Mouse (Mus musculus): ENCODE data around the gene 7530416G11Rik. TPM values are rescaled to one million over a fixed set of nuclear protein-coding genes. Genes with fewer than 3 reads are reported as not detected.

7530416G11Rik gene
- polyA plus RNA-seq, 1 experiment from 2014 or later = not detected

DNA sequence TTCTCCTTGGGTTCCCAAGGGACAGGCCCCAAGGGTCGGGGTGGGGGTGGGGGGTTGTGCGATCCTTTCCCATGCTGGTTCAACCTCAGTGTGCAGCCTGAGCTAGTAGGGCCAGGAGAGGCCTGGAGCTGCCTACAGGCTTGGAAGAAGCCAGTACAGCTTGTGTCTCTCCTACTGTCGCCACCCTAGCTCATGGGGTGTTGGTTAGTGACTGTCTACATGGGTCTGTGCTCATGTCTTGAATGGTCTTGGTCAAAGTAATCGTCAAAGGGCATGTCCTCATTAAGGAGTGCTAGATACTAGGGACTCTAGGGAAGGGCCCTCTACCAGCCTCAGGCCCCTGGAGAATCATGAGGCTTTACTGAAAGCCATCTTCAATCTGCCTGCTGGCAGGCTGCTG lies 5.5 kb downstream of the 7530416G11Rik start:
- Histone ChIP-seq H3K4me3 (ENCODE audit: low read depth, low read length) (no peak overlapping the region), H3K36me3 (ENCODE audit: control insufficient read depth, insufficient read depth, low read length) (no peaks in the 10 kb centered on the region), H3K4me2 (ENCODE audit: low read depth, low read length) (no peak overlapping the region), H3K9me3 (ENCODE audit: control insufficient read depth, low read length) (no peaks in the 10 kb centered on the region), H3K27ac (ENCODE audit: low read depth, low read length) (no peak overlapping the region), H3K9ac (replicated peaks; ENCODE audit: low read depth, low read length) (no peak overlapping the region), H3K27me3 (ENCODE audit: control insufficient read depth, insufficient read depth, low read length) (no peaks in the 10 kb centered on the region), H3K4me1 (ENCODE audit: control insufficient read depth, insufficient read depth, low read length) (peaks cover 13% of the 10 kb centered on the region; the same call in 1 of the 2 replicates)
- 0 out of 2 replicates have a peak, but pooled peaks have one; percentile 16 for ATAC-seq (ENCODE audit: low read depth)
- WGBS = 75% methylated on average over 4 of the region's 4 CpGs

DNA sequence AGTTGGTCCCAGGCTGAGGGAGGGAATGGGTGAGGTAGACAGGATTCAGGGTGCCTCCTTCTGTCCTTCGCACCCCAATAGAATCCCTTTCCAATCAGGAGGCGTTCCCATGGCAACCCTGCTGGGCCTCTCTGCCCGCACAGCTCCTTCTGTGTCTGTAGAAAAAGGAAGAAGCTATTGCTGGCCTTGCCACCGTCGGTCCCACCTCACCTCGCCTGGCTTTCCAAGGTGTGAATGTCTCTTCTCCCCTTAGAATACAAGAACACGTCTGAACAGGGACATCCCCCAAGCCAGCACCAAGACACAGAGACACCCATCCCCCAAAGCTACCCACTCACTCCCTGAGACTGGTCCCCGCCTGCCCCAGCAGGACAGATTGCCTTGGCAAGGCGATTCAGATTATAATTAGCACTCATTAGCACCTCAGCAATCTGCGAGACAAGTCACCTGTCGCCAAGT lies 8.8 kb downstream of the 7530416G11Rik start:
- H3K4me3 ChIP-seq (ENCODE audit: low read depth, low read length) = no peak overlapping the region
- H3K27me3 ChIP-seq (ENCODE audit: control insufficient read depth, insufficient read depth, low read length) = no peaks in the 10 kb centered on the region
- H3K36me3 ChIP-seq (ENCODE audit: control insufficient read depth, insufficient read depth, low read length) = no peaks in the 10 kb centered on the region
- no peak overlapping the region for H3K27ac ChIP-seq (ENCODE audit: low read depth, low read length)
- ATAC-seq (ENCODE audit: low read depth) = peak; percentile 55; the same call in 1 of the 2 replicates
- H3K9ac ChIP-seq (replicated peaks; ENCODE audit: low read depth, low read length) = no peak overlapping the region
- H3K4me2 ChIP-seq (ENCODE audit: low read depth, low read length) = no peak overlapping the region
- H3K9me3 ChIP-seq (ENCODE audit: control insufficient read depth, low read length) = no peaks in the 10 kb centered on the region
- WGBS = 6% methylated on average over 11 of the region's 11 CpGs
- H3K4me1 ChIP-seq (ENCODE audit: control insufficient read depth, insufficient read depth, low read length) = peaks cover 13% of the 10 kb centered on the region; the same call in 1 of the 2 replicates

DNA sequence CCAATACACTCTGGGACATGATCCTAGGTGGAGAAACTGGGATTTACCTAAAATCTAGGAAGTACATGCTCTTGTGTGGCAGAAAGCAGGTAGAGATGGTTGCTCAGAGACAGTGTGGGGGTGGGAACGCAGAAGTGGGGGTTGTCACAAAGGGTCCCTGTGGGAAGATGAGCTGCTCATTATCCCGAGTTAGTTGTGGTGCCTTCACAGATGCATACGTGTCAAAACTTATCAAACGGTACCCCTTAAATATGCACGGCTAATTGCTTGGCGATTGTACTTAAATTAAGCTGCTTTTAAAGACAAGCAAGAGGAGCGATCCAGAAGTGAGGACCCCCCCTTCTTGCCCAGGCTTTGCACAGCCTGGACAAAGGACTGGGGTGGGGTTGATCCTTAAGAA lies 13.3 kb downstream of the 7530416G11Rik start:
- no peak overlapping the region for H3K4me3 ChIP-seq (ENCODE audit: low read depth, low read length)
- no peaks in the 10 kb centered on the region for H3K36me3 ChIP-seq (ENCODE audit: control insufficient read depth, insufficient read depth, low read length)
- 61% methylated on average over 7 of the region's 7 CpGs for WGBS
- no peak overlapping the region for H3K27ac ChIP-seq (ENCODE audit: low read depth, low read length)
- no peak for ATAC-seq (ENCODE audit: low read depth)
- H3K27me3 ChIP-seq (ENCODE audit: control insufficient read depth, insufficient read depth, low read length) = no peaks in the 10 kb centered on the region
- H3K9ac ChIP-seq (replicated peaks; ENCODE audit: low read depth, low read length) = no peak overlapping the region
- H3K4me1 ChIP-seq (ENCODE audit: control insufficient read depth, insufficient read depth, low read length) = peaks cover 9% of the 10 kb centered on the region; the same call in 1 of the 2 replicates
- no peak overlapping the region for H3K4me2 ChIP-seq (ENCODE audit: low read depth, low read length)
- no peaks in the 10 kb centered on the region for H3K9me3 ChIP-seq (ENCODE audit: control insufficient read depth, low read length)

- H3K4me2 ChIP-seq (ENCODE audit: low read depth, low read length) = no peak overlapping the region
- 64% methylated on average over 10 of the region's 10 CpGs for WGBS
- no peak overlapping the region for H3K9ac ChIP-seq (replicated peaks; ENCODE audit: low read depth, low read length)
- H3K4me3 ChIP-seq (ENCODE audit: low read depth, low read length) = no peak overlapping the region
- H3K9me3 ChIP-seq (ENCODE audit: control insufficient read depth, low read length) = no peaks in the 10 kb centered on the region
- no peaks in the 10 kb centered on the region for H3K27me3 ChIP-seq (ENCODE audit: control insufficient read depth, insufficient read depth, low read length)
- H3K27ac ChIP-seq (ENCODE audit: low read depth, low read length) = no peak overlapping the region
- no peaks in the 10 kb centered on the region for H3K36me3 ChIP-seq (ENCODE audit: control insufficient read depth, insufficient read depth, low read length)
- peaks cover under 1% of the 10 kb centered on the region; the same call in 1 of the 2 replicates for H3K4me1 ChIP-seq (ENCODE audit: control insufficient read depth, insufficient read depth, low read length)
- ATAC-seq (ENCODE audit: low read depth) = no peak
These were observed 14.1 kb downstream of the 7530416G11Rik start for GRCm38 (mm10) chr15:85488900-85489299.

GRCm38 (mm10) chr15:85480630-85481029 lies 22.4 kb downstream of the 7530416G11Rik start:
- WGBS = 23% methylated on average over 3 of the region's 3 CpGs
- no peaks in the 10 kb centered on the region for H3K9me3 ChIP-seq (ENCODE audit: control insufficient read depth, low read length)
- H3K36me3 ChIP-seq (ENCODE audit: control insufficient read depth, insufficient read depth, low read length) = no peaks in the 10 kb centered on the region
- peak; percentile 51; the same call in 1 of the 2 replicates for ATAC-seq (ENCODE audit: low read depth)
- 0 out of 2 replicates have a peak, but pooled peaks cover 4% of the 10 kb centered on the region for H3K4me1 ChIP-seq (ENCODE audit: control insufficient read depth, insufficient read depth, low read length)
- H3K4me3 ChIP-seq (ENCODE audit: low read depth, low read length) = no peak overlapping the region
- H3K27me3 ChIP-seq (ENCODE audit: control insufficient read depth, insufficient read depth, low read length) = no peaks in the 10 kb centered on the region
- no peak overlapping the region for H3K9ac ChIP-seq (replicated peaks; ENCODE audit: low read depth, low read length)
- no peak overlapping the region for H3K27ac ChIP-seq (ENCODE audit: low read depth, low read length)
- no peak overlapping the region for H3K4me2 ChIP-seq (ENCODE audit: low read depth, low read length)

DNA sequence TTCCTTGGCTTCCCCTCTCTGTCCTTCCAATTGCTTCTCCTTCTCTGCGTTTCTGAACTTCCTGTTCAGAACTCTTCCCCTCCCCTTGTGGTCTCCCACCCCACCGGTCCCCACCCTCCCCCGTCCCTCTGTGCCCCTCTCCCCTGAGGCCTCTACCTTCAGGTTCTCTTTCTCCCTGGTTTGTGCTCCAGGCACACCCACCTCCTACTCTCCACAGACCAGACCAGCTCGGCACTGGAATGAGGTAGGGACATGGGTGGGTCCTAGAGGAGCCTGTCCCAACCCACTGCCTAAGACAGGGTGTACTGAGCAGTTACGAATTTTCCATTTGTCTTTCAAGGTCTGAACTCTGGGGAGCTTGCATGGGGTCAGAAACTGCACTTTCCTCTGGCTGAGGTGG lies 23.1 kb downstream of the 7530416G11Rik start:
- no peaks in the 10 kb centered on the region for H3K27me3 ChIP-seq (ENCODE audit: control insufficient read depth, insufficient read depth, low read length)
- 85% methylated on average over 5 of the region's 5 CpGs for WGBS
- H3K4me1 ChIP-seq (ENCODE audit: control insufficient read depth, insufficient read depth, low read length) = 0 out of 2 replicates have a peak, but pooled peaks cover 4% of the 10 kb centered on the region
- H3K4me2 ChIP-seq (ENCODE audit: low read depth, low read length) = no peak overlapping the region
- no peak overlapping the region for H3K9ac ChIP-seq (replicated peaks; ENCODE audit: low read depth, low read length)
- H3K9me3 ChIP-seq (ENCODE audit: control insufficient read depth, low read length) = no peaks in the 10 kb centered on the region
- H3K36me3 ChIP-seq (ENCODE audit: control insufficient read depth, insufficient read depth, low read length) = no peaks in the 10 kb centered on the region
- no peak for ATAC-seq (ENCODE audit: low read depth)
- no peak overlapping the region for H3K27ac ChIP-seq (ENCODE audit: low read depth, low read length)
- H3K4me3 ChIP-seq (ENCODE audit: low read depth, low read length) = no peak overlapping the region

DNA sequence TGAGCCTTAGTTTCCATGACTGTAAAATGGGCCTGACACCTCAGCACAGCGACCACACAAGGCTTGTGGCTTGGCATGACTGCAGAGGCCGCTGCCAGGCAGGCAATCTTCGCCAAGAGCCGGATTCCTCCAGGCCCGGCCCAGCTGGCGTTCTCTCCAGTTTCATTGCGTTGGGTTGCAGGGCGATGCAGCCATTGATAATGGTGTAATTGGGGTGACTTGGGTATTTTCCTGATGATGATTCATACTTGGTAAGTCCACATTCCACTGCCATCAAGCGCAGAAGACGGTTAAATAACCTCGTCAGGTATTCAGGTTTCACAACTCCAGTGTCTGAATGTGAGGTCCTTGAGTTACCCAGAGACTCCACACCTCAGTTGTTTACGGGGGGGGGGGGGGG lies 23.7 kb downstream of the 7530416G11Rik start:
- WGBS = 92% methylated on average over 11 of the region's 12 CpGs

GRCm38 (mm10) chr15:85477584-85477983 lies 25.4 kb downstream of the 7530416G11Rik start:
- no peak for ATAC-seq (ENCODE audit: low read depth)

More for the DNA sequence above, 23.7 kb downstream of the 7530416G11Rik start:
- 0 out of 2 replicates have a peak, but pooled peaks cover 4% of the 10 kb centered on the region for H3K4me1 ChIP-seq (ENCODE audit: control insufficient read depth, insufficient read depth, low read length)
- no peak overlapping the region for H3K4me2 ChIP-seq (ENCODE audit: low read depth, low read length)
- H3K9ac ChIP-seq (replicated peaks; ENCODE audit: low read depth, low read length) = no peak overlapping the region
- no peaks in the 10 kb centered on the region for H3K36me3 ChIP-seq (ENCODE audit: control insufficient read depth, insufficient read depth, low read length)
- no peaks in the 10 kb centered on the region for H3K9me3 ChIP-seq (ENCODE audit: control insufficient read depth, low read length)
- H3K4me3 ChIP-seq (ENCODE audit: low read depth, low read length) = no peak overlapping the region
- H3K27me3 ChIP-seq (ENCODE audit: control insufficient read depth, insufficient read depth, low read length) = no peaks in the 10 kb centered on the region
- no peak overlapping the region for H3K27ac ChIP-seq (ENCODE audit: low read depth, low read length)
- no peak for ATAC-seq (ENCODE audit: low read depth)

DNA sequence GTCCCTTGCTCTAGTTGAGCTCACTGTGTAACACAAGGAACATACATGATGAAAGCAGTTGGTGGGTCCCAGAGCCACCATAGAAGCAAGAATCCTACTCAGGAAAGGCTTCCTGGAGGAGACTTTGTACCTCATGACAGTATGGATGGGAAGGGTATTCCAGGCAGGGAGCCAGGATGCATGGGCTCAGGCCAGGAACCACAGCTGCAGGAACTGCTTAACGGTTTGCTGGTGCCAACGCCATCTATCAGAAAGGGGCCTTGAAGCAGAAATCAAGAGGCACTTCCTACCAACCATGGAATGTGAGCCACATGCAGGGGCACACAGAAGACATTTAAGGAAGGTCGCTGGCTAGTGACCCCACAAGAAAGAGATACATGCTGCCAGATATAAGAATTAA lies 28.3 kb downstream of the 7530416G11Rik start:
- WGBS = 74% methylated on average over 3 of the region's 3 CpGs
- H3K27ac ChIP-seq (ENCODE audit: low read depth, low read length) = no peak overlapping the region
- no peaks in the 10 kb centered on the region for H3K4me1 ChIP-seq (ENCODE audit: control insufficient read depth, insufficient read depth, low read length)
- no peak overlapping the region for H3K9ac ChIP-seq (replicated peaks; ENCODE audit: low read depth, low read length)
- H3K4me2 ChIP-seq (ENCODE audit: low read depth, low read length) = no peak overlapping the region
- H3K36me3 ChIP-seq (ENCODE audit: control insufficient read depth, insufficient read depth, low read length) = 0 out of 2 replicates have a peak, but pooled peaks cover 4% of the 10 kb centered on the region
- H3K27me3 ChIP-seq (ENCODE audit: control insufficient read depth, insufficient read depth, low read length) = no peaks in the 10 kb centered on the region
- H3K9me3 ChIP-seq (ENCODE audit: control insufficient read depth, low read length) = no peaks in the 10 kb centered on the region
- no peak overlapping the region for H3K4me3 ChIP-seq (ENCODE audit: low read depth, low read length)
- ATAC-seq (ENCODE audit: low read depth) = no peak

More at GRCm38 (mm10) chr15:85477584-85477983, 25.4 kb downstream of the 7530416G11Rik start:
- no peaks in the 10 kb centered on the region for H3K9me3 ChIP-seq (ENCODE audit: control insufficient read depth, low read length)
- H3K27me3 ChIP-seq (ENCODE audit: control insufficient read depth, insufficient read depth, low read length) = no peaks in the 10 kb centered on the region
- H3K27ac ChIP-seq (ENCODE audit: low read depth, low read length) = no peak overlapping the region
- no peaks in the 10 kb centered on the region for H3K36me3 ChIP-seq (ENCODE audit: control insufficient read depth, insufficient read depth, low read length)
- 0 out of 2 replicates have a peak, but pooled peaks cover 4% of the 10 kb centered on the region for H3K4me1 ChIP-seq (ENCODE audit: control insufficient read depth, insufficient read depth, low read length)
- WGBS = 41% methylated on average over 1 of the region's 1 CpGs
- H3K9ac ChIP-seq (replicated peaks; ENCODE audit: low read depth, low read length) = no peak overlapping the region
- H3K4me3 ChIP-seq (ENCODE audit: low read depth, low read length) = no peak overlapping the region
- H3K4me2 ChIP-seq (ENCODE audit: low read depth, low read length) = no peak overlapping the region

Data from neural tube, embryonic 14.5 days (tissue).